Mouse (Mus musculus) neural tube, embryonic 11.5 days (tissue): ENCODE results near the gene Pgls. TPM values are rescaled to one million over a fixed set of nuclear protein-coding genes. Genes with fewer than 3 reads are reported as not detected.

Experiments used
- ATAC-seq: fragments of 200-750 bp; cut with Nextera tagmentation; 2 replicates; pipeline ENCODE4 v1.8.0; 2017; ENCODE audit warnings: moderate number of reproducible peaks, mild to moderate bottlenecking, moderate TSS enrichment, moderate library complexity; ENCODE audit not compliant: insufficient read depth, low FRiP score, low TSS enrichment
- DNase-seq: peaks from one replicate; pipeline ENCODE4 v3.0.0-alpha.2; 2015; ENCODE audit warnings: low spot score
- H3K27ac ChIP-seq: fragments of 300-500 bp; sonication (generic); 2 replicates; pipeline ENCODE4 v1.5.1; 2014; ENCODE audit warnings: low read depth, mild to moderate bottlenecking, low read length
- H3K27me3 ChIP-seq: fragments of 300-500 bp; sonication (generic); 2 replicates; pipeline ENCODE4 v1.6.1; 2014; ENCODE audit warnings: mild to moderate bottlenecking, low read length, mixed read lengths; ENCODE audit not compliant: control insufficient read depth, insufficient read depth
- H3K36me3 ChIP-seq: fragments of 300-500 bp; sonication (generic); 2 replicates; pipeline ENCODE4 v1.6.1; 2014; ENCODE audit warnings: mild to moderate bottlenecking, low read length, moderate library complexity, mixed read lengths; ENCODE audit not compliant: control insufficient read depth, insufficient read depth
- H3K4me1 ChIP-seq: fragments of 300-500 bp; sonication (generic); 2 replicates; pipeline ENCODE4 v1.6.1; 2014; ENCODE audit warnings: low read length, mixed read lengths; ENCODE audit not compliant: control insufficient read depth, insufficient read depth
- H3K4me2 ChIP-seq: fragments of 300-500 bp; sonication (generic); 2 replicates; pipeline ENCODE4 v1.6.1; 2014; ENCODE audit warnings: low read depth, mild to moderate bottlenecking, moderate library complexity
- H3K4me3 ChIP-seq: fragments of 300-500 bp; sonication (generic); 2 replicates; pipeline ENCODE4 v1.5.1; 2014; ENCODE audit warnings: low read depth, low read length
- H3K9ac ChIP-seq: fragments of 300-500 bp; sonication (generic); 2 replicates; pipeline ENCODE4 v1.6.1; 2014; ENCODE audit warnings: mild to moderate bottlenecking, low read length
- H3K9me3 ChIP-seq: fragments of 300-500 bp; sonication (generic); 2 replicates; pipeline ENCODE4 v1.6.1; 2016; ENCODE audit warnings: low read length; ENCODE audit not compliant: control insufficient read depth
- WGBS: fragments of 180-500 bp; shearing (Covaris S2); extraction: QIAGEN DNeasy Blood & Tissue Kit; methylation state at CpG from one replicate; pipeline ENCODE4 v1.1.7; 2014; 5-methylcytosine and 5-hydroxymethylcytosine counted together
- polyA plus RNA-seq: library from polyadenylated mRNA; unstranded; fragments of >200 nt; fragmentation: Nextera tagmentation; extraction: Ambion mirVana; gene quantifications from 2 replicates; pipeline ENCODE4 v1.2.1, GENCODE M21; 2014

The Pgls gene
- polyA plus RNA-seq, 1 experiment from 2014 or later, result 212 TPM

DNA sequence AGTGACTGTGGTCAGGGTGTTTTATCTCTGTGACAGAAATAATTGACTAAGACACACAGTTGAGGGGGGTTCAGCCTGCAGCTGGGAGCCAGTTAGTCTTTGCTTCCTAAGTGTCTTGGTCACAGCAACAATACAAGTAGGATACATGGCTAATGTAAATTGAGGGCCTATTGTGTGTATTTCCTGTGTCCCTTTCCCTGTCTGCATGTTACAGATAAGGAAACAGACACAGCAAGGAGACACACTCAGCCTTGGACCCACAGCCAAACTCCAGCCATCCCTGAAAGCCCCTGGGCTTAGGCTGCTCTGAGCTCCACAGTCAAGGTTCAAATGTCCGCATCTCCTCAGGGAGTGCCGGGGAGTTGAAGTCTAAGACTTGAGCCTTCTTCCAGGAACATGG is 37.3 kb upstream of the Pgls start:
- 90% methylated on average over 2 of the region's 2 CpGs for WGBS
- no peaks in the 10 kb centered on the region for H3K9me3 ChIP-seq
- peaks cover 4% of the 10 kb centered on the region; the same call in 1 of the 2 replicates for H3K4me1 ChIP-seq
- H3K36me3 ChIP-seq, result no peaks in the 10 kb centered on the region
- H3K4me2 ChIP-seq, result no peak overlapping the region
- no peak overlapping the region for H3K4me3 ChIP-seq
- DNase-seq (no peak), ATAC-seq (no peak)
- no peak overlapping the region for H3K27ac ChIP-seq
- peaks cover 35% of the 10 kb centered on the region for H3K27me3 ChIP-seq
- H3K9ac ChIP-seq, result no peak overlapping the region

DNA sequence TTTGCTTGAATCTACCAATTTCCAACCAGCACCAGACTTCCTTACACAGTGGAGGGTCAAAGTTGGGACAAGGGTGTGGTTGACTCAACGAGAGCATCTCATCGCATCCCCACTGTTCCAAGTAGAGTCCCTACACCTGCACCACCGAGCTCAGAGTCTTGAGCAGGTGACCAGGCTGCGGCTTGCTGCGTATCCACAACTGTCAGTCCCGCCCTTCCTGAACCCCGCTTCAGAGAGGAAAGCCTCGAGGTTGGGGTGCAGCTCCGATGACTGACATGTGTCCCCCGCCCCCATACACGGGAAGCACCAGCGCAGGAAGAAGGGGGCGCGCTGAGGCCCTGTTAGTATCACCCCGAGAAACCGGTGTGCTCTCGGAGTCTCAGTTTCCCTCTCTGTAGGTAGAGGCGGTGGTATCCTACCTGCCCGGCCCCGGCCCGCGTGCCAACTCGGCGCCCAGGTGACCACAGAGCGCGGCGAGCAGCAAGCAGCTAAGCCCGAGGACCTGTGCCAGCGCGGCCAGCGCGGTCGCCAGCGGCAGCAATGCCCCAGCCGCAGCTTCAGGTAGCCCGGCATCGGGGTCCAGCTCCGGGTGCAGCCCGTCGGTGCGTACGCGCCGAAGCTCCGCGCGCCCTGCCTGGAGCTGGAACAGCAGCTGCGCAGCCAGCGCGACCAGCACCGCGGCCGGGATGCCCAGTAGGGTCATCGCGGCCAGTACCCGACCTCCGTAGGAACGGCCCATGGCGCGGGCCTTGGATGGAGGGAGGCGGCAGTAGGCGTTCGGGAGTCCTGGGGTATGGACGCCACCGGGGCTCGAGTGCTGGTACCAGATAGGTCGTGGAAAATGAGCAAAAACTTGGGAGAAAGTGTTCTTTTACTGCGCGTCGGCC is 33.7 kb upstream of the Pgls start, which contains the start of gene Tmem221:
Tmem221 (minus strand) TSS at position 801 of the 887 bp plus-strand sequence.
- peaks cover 69% of the 10 kb centered on the region for H3K27me3 ChIP-seq
- H3K9me3 ChIP-seq, result no peaks in the 10 kb centered on the region
- peak within 1 kb of the TSS; percentile 38 for H3K4me2 ChIP-seq
- DNase-seq (no peak), ATAC-seq (0 out of 2 replicates have a peak, but pooled peaks have one; percentile 7)
- H3K4me1 ChIP-seq, result peaks cover 4% of the 10 kb centered on the region; the same call in 1 of the 2 replicates
- H3K36me3 ChIP-seq, result no peaks in the 10 kb centered on the region
- WGBS, result 4% methylated on average over 70 of the region's 70 CpGs
- H3K9ac ChIP-seq, result no peak within 1 kb of the TSS
- H3K27ac ChIP-seq, result no peak within 1 kb of the TSS
- peak within 1 kb of the TSS; percentile 18 for H3K4me3 ChIP-seq

DNA sequence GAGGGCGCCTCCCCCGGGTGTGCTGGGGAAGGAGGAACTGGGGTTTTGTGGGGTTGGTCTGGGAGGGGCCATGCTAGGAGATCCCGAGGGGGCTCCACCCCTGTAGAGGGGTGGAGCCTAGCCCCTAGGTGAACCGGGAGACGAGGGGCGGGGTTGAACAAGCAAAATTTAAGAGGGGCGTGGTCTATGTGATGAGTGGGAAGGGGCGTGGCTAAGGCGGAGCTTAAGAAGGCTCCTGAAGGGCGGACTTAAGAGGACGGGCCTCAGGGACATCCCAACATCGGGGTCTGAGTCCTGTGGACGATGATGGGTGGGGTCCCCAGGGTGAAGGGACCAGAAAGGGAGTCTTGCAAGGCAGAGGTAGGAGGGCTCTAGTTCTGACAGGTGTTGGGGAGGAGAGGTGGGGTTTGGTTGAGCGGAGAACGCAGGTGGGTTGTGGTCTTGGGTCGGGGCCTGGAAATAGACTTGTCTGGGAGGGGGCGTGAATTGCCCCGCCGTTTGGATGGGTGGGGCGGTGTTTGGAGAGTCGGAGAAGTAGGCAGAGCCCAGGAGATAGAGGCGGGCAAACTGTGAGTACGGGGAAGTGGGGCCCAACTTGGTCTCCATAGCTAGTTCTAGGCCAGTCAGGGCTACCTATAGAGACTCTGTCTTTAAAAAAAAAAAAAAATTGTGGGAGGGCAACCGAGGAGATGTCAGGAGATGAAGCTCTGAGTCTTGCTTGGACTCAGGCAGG is 32.9 kb upstream of the Pgls start:
- Histone ChIP-seq H3K9me3 (no peaks in the 10 kb centered on the region), H3K27ac (no peak overlapping the region), H3K27me3 (peaks cover 70% of the 10 kb centered on the region), H3K4me3 (peak overlapping the region; percentile 18; the same call in 1 of the 2 replicates), H3K4me2 (peak overlapping the region; percentile 38), H3K4me1 (peaks cover 4% of the 10 kb centered on the region; the same call in 1 of the 2 replicates), H3K9ac (no peak overlapping the region), H3K36me3 (no peaks in the 10 kb centered on the region)
- DNase-seq (peak; percentile 58), ATAC-seq (0 out of 2 replicates have a peak, but pooled peaks have one; percentile 41)
- 2% methylated on average over 24 of the region's 24 CpGs for WGBS

DNA sequence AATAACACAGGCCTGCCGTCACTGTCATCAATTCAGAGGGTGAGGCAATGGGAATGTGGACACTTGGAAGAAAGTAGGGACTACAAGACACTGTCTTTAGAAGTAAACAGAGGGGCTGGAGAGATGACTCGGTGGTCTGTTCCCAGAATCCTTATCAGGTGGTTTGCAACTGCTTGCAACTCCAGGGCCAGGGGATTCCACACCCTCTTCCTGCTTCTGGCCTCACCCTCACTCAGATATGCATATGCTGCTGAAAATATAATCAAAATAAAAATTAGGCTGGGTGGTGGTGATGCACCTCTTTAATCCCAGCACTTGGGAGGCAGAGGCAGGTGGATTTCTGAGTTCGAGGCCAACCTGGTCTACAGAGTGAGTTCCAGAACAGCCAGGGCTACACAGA is 31.9 kb upstream of the Pgls start:
- no peak for DNase-seq
- ATAC-seq, result no peak
- peaks cover 70% of the 10 kb centered on the region for H3K27me3 ChIP-seq

DNA sequence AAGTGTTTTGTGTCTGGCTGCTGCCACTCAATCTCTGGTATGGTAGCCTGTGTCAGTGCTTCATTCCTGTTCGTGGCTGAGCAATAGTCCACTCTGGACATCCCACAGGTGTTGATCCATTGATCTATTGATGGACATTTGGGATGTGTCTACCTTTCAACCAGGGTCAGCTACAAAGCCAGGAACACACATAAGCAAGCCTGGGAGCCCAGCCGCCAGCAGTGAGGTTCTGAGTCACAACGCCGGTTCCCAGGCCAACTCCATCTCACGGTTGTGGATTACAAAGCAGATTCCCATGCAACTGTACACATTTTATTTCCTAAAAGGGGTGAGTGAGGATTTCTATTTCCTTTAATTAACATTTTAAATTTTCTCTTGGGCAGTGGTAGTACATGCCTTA is 31.2 kb upstream of the Pgls start:
- H3K4me2 ChIP-seq, result no peak overlapping the region
- H3K4me3 ChIP-seq, result no peak overlapping the region
- H3K9me3 ChIP-seq, result 0 out of 2 replicates have a peak, but pooled peaks cover 3% of the 10 kb centered on the region
- 86% methylated on average over 5 of the region's 5 CpGs for WGBS
- peaks cover 67% of the 10 kb centered on the region for H3K27me3 ChIP-seq
- H3K4me1 ChIP-seq, result peaks cover 4% of the 10 kb centered on the region; the same call in 1 of the 2 replicates
- no peaks in the 10 kb centered on the region for H3K36me3 ChIP-seq
- H3K27ac ChIP-seq, result no peak overlapping the region
- no peak overlapping the region for H3K9ac ChIP-seq
- DNase-seq, result no peak
- ATAC-seq, result no peak

More for the DNA sequence above, 31.9 kb upstream of the Pgls start:
- WGBS, result 78% methylated on average over 3 of the region's 3 CpGs
- Histone ChIP-seq H3K9me3 (0 out of 2 replicates have a peak, but pooled peaks cover 3% of the 10 kb centered on the region), H3K27ac (no peak overlapping the region), H3K4me2 (no peak overlapping the region), H3K4me3 (no peak overlapping the region), H3K36me3 (no peaks in the 10 kb centered on the region), H3K9ac (no peak overlapping the region), H3K4me1 (peaks cover 4% of the 10 kb centered on the region; the same call in 1 of the 2 replicates)

DNA sequence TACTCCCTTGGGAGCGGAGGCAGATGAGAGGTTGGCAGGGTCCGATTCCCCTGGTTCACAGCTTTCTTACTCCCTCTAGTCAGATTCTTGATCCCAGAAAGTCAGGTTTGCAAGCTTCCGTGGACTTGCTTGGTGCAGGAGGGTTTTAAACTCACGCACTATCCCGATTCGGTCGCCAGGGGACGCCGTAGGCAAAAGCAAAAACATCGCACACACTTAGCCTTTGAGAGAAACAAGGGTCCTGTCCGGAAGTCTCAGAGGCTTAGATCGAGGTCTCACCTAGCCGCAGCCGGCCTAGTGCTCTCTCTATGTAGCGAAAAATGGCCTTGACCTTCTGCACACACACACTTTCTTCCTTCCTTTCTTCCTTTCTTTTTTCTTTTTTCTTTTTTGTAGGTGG is 30.6 kb upstream of the Pgls start:
- ATAC-seq (no peak), DNase-seq (peak; percentile 87)
- 3% methylated on average over 15 of the region's 15 CpGs for WGBS
- H3K4me2 ChIP-seq, result no peak overlapping the region
- H3K27ac ChIP-seq, result no peak overlapping the region
- no peaks in the 10 kb centered on the region for H3K36me3 ChIP-seq
- H3K4me3 ChIP-seq, result no peak overlapping the region
- H3K9me3 ChIP-seq, result 0 out of 2 replicates have a peak, but pooled peaks cover 3% of the 10 kb centered on the region
- no peak overlapping the region for H3K9ac ChIP-seq
- H3K4me1 ChIP-seq, result peaks cover 4% of the 10 kb centered on the region; the same call in 1 of the 2 replicates
- peaks cover 67% of the 10 kb centered on the region for H3K27me3 ChIP-seq

DNA sequence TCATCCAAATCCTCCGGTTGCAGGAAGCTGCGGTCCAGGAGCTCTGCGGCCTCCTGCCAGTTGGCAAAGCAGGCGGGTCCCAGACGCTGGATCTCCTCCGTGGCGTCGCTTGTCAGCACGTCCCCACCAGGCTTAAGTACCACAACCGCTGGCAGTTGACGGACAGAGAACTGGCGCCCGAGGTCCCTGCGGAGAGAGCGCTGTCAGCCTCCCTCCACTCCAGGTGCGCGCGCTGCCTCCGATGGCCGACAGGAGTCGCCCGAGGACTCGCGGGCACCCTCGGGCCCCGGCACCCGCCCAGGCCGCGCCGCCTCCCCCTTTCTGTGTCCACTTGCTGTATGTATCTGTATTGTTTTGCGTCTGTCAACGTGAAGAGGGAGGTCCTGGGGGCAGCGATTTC is 29.2 kb upstream of the Pgls start:
- Histone ChIP-seq H3K9ac (no peak overlapping the region), H3K27ac (no peak overlapping the region), H3K9me3 (0 out of 2 replicates have a peak, but pooled peaks cover 3% of the 10 kb centered on the region), H3K36me3 (no peaks in the 10 kb centered on the region), H3K27me3 (peaks cover 54% of the 10 kb centered on the region), H3K4me1 (peaks cover 4% of the 10 kb centered on the region; the same call in 1 of the 2 replicates), H3K4me2 (peak overlapping the region; percentile 2; the same call in 1 of the 2 replicates), H3K4me3 (no peak overlapping the region)
- ATAC-seq (peak; percentile 27; the same call in 1 of the 2 replicates), DNase-seq (peak; percentile 71)
- under 1% methylated on average over 33 of the region's 33 CpGs for WGBS

DNA sequence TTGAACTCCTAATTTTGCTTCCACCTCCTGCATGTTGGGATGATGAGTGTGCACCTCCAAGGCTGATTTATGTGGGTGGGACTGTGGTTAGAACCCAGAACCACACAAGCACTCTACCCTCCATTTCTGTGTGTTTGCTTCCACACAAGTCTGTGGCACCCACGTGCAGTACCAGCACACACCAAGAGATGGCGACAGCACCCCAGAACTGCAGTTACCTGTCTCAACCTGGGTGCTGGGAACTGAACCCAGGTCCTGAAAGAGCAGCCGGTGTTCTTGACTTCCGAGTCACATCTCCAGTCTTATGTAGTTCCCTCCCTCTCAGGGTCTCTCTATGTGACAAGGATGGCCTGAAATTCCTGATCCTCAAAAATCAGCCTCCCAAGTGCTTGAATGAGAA is 28.0 kb upstream of the Pgls start:
- DNase-seq (no peak), ATAC-seq (no peak)
- Histone ChIP-seq H3K27ac (no peak overlapping the region), H3K4me2 (no peak overlapping the region), H3K9ac (no peak overlapping the region), H3K4me1 (no peaks in the 10 kb centered on the region), H3K27me3 (peaks cover 47% of the 10 kb centered on the region), H3K4me3 (no peak overlapping the region), H3K36me3 (no peaks in the 10 kb centered on the region), H3K9me3 (0 out of 2 replicates have a peak, but pooled peaks cover 3% of the 10 kb centered on the region)
- 91% methylated on average over 4 of the region's 4 CpGs for WGBS
